Mouse (Mus musculus) C2C12 (cell line): ENCODE data around the gene Ccl17. TPM values are rescaled to one million over a fixed set of nuclear protein-coding genes. Genes with fewer than 3 reads are reported as not detected.

ENCODE experiments used
- H3K27me3 ChIP-seq: one replicate; pipeline ENCODE4 v1.6.1; 2011; ENCODE audit not compliant: control insufficient read depth, insufficient read depth, insufficient read length
- H3K36me3 ChIP-seq: one replicate; pipeline ENCODE4 v1.6.1; 2011; ENCODE audit not compliant: control insufficient read depth, insufficient read depth
- H3K4me3 ChIP-seq: one replicate; pipeline ENCODE4 v1.5.1; 2011; ENCODE audit warnings: mild to moderate bottlenecking, control low read depth; ENCODE audit not compliant: poor library complexity, insufficient read depth, severe bottlenecking
- H3K79me2 ChIP-seq: one replicate; pipeline ENCODE4 v1.6.1; 2011; ENCODE audit not compliant: control insufficient read depth, insufficient read depth
- H3K79me3 ChIP-seq: one replicate; pipeline ENCODE4 v1.6.1; 2011; ENCODE audit warnings: low read depth, control low read depth
- H3ac ChIP-seq: one replicate; pipeline ENCODE3; 2011; ENCODE audit warnings: low read depth; ENCODE audit not compliant: control insufficient read depth, insufficient read length
- CEBPB ChIP-seq: IDR thresholded peaks from one replicate; pipeline ENCODE4 v1.6.1; 2011; ENCODE audit warnings: low read depth, mild to moderate bottlenecking, control low read depth, moderate library complexity
- CTCF ChIP-seq: IDR thresholded peaks from one replicate; pipeline ENCODE4 v1.5.1; 2011; ENCODE audit not compliant: control insufficient read depth, insufficient read depth, insufficient read length
- FOSL1 ChIP-seq: IDR thresholded peaks from one replicate; pipeline ENCODE4 v1.8.0; 2011; ENCODE audit warnings: mild to moderate bottlenecking, low read length; ENCODE audit not compliant: poor library complexity, insufficient read depth, severe bottlenecking
- MAX ChIP-seq: IDR thresholded peaks from one replicate; pipeline ENCODE4 v1.6.1; 2011; ENCODE audit warnings: mild to moderate bottlenecking, control low read depth
- MYOD1 ChIP-seq: IDR thresholded peaks from one replicate; pipeline ENCODE4 v1.6.1; 2011; ENCODE audit warnings: low read depth; ENCODE audit not compliant: control insufficient read depth, insufficient read length
- MYOG ChIP-seq: IDR thresholded peaks from one replicate; pipeline ENCODE4 v1.6.1; 2011; ENCODE audit not compliant: control insufficient read depth, insufficient read length; ENCODE audit errors: extremely low read depth
- USF1 ChIP-seq: IDR thresholded peaks from one replicate; pipeline ENCODE4 v1.6.1; 2011; ENCODE audit warnings: low read depth, mild to moderate bottlenecking, control low read depth, moderate library complexity
- polyA plus RNA-seq: library from polyadenylated mRNA; unstranded; fragments of >200 nt; fragmentation: generic; extraction: Trizol; gene quantifications from one replicate; pipeline ENCODE4 v1.2.1, GENCODE M21; 2012; ENCODE audit warnings: missing spikeins

The Ccl17 gene
- polyA plus RNA-seq, 1 experiment: 0.55 TPM

DNA sequence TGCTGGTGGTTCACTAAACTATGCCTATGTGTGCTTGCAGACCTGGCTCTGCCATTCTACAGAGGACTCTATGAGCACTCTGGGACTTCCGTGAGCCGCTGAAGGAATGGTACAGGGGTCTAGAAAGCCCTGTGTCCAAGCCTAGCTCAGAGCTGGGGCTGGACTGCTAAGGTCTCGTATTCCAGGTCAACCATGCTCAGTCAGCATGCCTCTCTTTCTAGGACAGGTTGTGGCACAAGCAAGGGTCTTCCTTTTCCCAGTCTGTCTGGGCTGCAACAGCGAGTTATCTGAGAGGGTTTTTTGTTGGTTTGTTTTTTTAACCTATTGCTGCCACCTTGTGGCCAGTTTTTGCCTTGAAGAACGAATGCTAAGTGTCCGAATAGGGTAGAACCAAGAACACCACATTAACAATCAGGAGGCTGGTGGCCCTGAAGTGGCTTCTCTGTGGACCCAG is 2.4 kb downstream of the Ccl17 start:
- no peaks in the 10 kb centered on the region for H3K36me3 ChIP-seq
- TF ChIP-seq FOSL1: no peak
- no peak for TF ChIP-seq MYOG
- H3ac ChIP-seq: no peak overlapping the region
- H3K79me2 ChIP-seq: no peaks in the 10 kb centered on the region
- no peak overlapping the region for H3K4me3 ChIP-seq
- no peaks in the 10 kb centered on the region for H3K79me3 ChIP-seq
- H3K27me3 ChIP-seq: no peaks in the 10 kb centered on the region

DNA sequence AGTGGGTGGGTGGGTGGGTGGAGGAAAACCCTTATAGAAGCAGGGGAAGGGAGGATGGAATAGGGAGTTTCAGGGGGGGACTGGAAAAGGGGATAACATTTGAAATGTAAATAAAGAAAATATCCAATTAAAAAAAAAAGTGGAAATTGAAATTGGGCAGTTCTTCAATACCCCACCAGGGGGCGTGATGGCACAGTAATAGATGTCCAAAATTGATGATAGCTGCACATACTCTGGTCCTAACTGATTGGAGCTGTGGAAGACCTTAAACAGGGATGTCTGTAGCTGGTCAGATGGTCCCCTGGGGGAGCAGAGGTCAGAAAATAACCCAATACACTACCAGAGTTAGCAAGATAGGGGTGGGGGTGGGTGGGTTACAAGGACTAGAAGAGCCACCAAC is 4.3 kb downstream of the Ccl17 start:
- Histone ChIP-seq H3K4me3 (no peak overlapping the region), H3ac (no peak overlapping the region), H3K27me3 (no peaks in the 10 kb centered on the region), H3K79me2 (no peaks in the 10 kb centered on the region), H3K36me3 (peaks cover 13% of the 10 kb centered on the region), H3K79me3 (no peaks in the 10 kb centered on the region)
- TF ChIP-seq CTCF (peak; percentile 16), FOSL1 (no peak)

DNA sequence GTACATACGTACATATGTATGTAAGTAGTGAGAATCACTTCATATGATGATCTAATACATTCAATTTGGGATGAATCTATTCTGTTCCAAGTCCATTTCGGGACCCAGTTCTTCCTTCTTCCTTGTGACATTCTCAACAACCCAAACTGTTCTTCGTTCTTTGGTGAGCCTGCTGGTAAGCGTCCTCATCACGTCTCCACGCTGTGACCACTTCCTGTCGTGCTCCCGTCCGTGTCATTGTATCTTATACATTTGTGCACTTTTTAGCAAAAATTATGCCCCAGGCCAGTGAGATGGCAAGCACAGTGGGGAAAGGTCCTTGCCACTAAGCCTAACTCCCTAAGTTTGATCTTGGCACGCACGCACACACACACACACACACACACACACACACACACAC is 7.7 kb downstream of the Ccl17 start:
- H3K79me2 ChIP-seq: no peaks in the 10 kb centered on the region
- no peaks in the 10 kb centered on the region for H3K79me3 ChIP-seq

DNA sequence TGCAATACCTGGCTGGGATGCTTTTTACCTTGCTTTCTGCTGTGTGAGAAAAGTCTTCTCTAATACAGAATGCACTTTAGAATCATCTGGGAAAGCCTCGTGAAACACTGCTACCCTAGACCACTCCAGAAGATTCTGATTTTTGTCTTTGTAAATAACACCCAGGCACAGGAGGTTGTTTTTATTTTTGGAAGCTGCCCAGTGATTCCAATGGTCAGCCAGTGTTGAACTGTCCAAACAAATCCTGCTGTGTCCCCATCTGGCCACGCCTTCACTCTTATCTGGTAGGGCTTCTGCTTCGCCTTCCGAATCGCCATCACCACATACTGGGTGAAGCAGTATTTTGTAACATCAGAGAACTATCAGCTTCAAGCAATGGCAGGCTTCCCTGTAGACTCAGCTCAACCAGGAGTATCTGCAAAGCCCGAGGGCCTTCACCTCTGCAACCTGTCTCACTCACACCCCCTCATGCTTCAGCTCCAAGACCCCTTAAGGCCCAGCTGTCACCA is 9.5 kb downstream of the Ccl17 start:
- H3K36me3 ChIP-seq: peaks cover 61% of the 10 kb centered on the region
- TF ChIP-seq MAX (no peak), CEBPB (no peak), CTCF (no peak), USF1 (no peak), FOSL1 (no peak), MYOD1 (no peak), MYOG (no peak)
- H3K79me3 ChIP-seq: no peaks in the 10 kb centered on the region
- no peaks in the 10 kb centered on the region for H3K27me3 ChIP-seq
- no peak overlapping the region for H3K4me3 ChIP-seq
- no peak overlapping the region for H3ac ChIP-seq
- H3K79me2 ChIP-seq: no peaks in the 10 kb centered on the region

More for the DNA sequence above, 7.7 kb downstream of the Ccl17 start:
- H3ac ChIP-seq: no peak overlapping the region
- H3K27me3 ChIP-seq: no peaks in the 10 kb centered on the region
- H3K36me3 ChIP-seq: peaks cover 44% of the 10 kb centered on the region
- H3K4me3 ChIP-seq: no peak overlapping the region
- TF ChIP-seq MYOG (no peak), CTCF (no peak), MAX (no peak), USF1 (no peak), MYOD1 (no peak), FOSL1 (no peak), CEBPB (no peak)

DNA sequence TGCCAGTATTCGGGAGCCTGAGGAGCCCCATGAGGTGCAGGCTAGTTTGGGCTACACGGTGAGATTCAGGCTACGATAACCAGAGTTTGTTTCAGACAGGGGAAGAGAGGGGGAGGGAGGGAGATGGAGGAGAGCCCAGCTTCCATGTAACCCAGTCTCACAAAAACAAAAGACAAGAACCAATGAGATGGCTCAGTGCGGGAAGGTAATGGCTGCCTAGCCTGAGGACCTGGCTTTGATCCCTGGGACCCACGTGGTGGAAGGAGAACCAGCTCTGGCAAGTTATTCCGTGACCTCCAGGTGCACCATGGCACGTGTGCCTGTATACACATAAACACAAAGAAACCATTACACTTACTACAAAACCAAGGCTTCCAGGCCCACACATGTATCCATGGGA is 10.3 kb downstream of the Ccl17 start:
- H3K79me3 ChIP-seq: no peaks in the 10 kb centered on the region
- no peak overlapping the region for H3K4me3 ChIP-seq
- H3K27me3 ChIP-seq: no peaks in the 10 kb centered on the region
- no peak for TF ChIP-seq MYOD1
- TF ChIP-seq USF1: no peak
- no peak for TF ChIP-seq FOSL1
- TF ChIP-seq CEBPB: no peak
- no peak for TF ChIP-seq MYOG
- TF ChIP-seq MAX: no peak
- H3K79me2 ChIP-seq: no peaks in the 10 kb centered on the region
- peaks cover 68% of the 10 kb centered on the region for H3K36me3 ChIP-seq
- no peak overlapping the region for H3ac ChIP-seq

DNA sequence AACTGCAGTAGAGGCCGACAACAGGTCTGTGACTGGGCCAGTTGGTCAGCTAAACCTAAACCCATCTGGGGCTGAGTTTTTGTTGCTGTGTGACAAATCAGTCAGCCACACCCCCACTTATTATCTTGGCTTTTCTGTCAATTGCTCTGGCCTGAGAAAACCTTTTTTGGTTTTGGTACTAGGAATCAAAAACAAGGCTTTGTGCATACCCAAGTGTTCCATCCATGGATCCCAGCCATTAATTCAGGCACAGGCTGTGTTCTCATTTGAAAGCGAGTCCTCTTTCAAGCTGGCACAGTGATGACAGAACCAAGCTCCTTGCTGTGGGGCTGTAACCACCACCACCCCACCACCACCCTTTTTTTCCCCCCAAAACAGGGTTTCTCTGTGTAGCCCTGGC is 11.1 kb downstream of the Ccl17 start:
- no peaks in the 10 kb centered on the region for H3K27me3 ChIP-seq
- no peak for TF ChIP-seq CTCF
- no peak for TF ChIP-seq USF1
- TF ChIP-seq CEBPB: no peak
- no peak for TF ChIP-seq MAX
- no peak for TF ChIP-seq MYOG
- TF ChIP-seq MYOD1: no peak
- no peak for TF ChIP-seq FOSL1
- peaks cover 76% of the 10 kb centered on the region for H3K36me3 ChIP-seq
- H3K4me3 ChIP-seq: no peak overlapping the region
- no peaks in the 10 kb centered on the region for H3K79me3 ChIP-seq
- H3ac ChIP-seq: no peak overlapping the region
- H3K79me2 ChIP-seq: no peaks in the 10 kb centered on the region
